Mouse (Mus musculus): ENCODE measurements around the gene Magi2. TPM values are rescaled to one million over a fixed set of nuclear protein-coding genes. Genes with fewer than 3 reads are reported as not detected.

The Magi2 gene
- total RNA-seq, 2 experiments from 2014 or later, result 92.3 to 96.4 TPM

- no peak for DNase-seq (ENCODE audit: low spot score in 2 of 2)
Measured at GRCm38 (mm10) chr5:19745376-19745775, 518.5 kb downstream of the Magi2 start.

GRCm38 (mm10) chr5:19745916-19746315 lies 519.1 kb downstream of the Magi2 start:
- DNase-seq (ENCODE audit: low spot score in 2 of 2), result no peak

DNA sequence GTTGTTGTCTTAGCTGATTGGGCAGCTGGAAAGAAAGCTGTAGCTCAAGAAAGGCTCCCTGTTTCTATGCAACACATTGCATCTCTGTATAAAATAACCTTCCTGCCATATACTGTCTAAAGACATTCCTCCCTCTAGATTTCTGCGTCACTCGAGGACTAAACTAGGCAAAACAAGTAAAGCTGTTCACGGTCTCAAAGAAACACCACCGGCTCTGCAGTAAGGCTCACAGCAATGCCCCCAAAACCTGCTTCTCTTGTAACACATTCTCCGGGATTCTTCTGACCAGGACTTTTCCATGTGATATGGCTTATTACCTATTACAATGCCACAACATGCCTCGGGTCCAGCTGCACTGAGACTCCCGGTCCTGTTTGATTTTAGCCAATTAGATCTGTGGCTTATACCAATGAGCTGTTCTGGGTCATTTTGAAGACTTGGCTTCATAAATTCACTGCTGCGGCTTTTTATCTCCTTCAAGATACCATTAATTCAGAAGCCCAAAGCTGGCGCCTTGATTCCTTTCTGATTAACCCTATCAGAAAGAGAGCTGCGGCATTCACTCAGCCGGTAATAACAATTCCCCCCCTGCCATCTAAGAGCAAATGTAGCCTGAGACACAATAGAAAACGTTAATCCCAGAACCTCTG lies 520.2 kb downstream of the Magi2 start:
- peak; percentile 5 to 28 for DNase-seq (ENCODE audit: low spot score in 2 of 2)

- no peak for DNase-seq (ENCODE audit: low spot score in 2 of 2)
Measured at GRCm38 (mm10) chr5:19747631-19748030, 520.8 kb downstream of the Magi2 start.

DNA sequence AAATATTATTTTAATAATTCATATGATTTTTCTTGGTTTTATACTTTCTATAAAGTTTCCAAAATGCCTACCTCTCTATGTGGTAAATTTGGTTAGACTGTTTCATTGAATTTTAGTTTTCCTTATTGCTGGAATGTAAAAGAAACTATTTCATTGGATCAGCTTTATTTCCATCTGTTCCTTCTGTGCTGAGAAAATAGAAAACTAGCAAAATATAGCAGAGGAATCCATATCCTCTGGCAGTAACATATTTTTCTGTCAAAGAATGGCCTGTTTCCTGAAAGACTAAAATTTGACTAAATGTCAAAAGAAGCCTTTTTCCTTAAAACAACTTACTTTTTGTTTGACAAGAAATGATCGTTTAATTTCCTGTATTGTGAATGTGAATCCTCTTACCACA lies 552.4 kb downstream of the Magi2 start:
- no peak for DNase-seq (ENCODE audit: low spot score in 2 of 2)

DNA sequence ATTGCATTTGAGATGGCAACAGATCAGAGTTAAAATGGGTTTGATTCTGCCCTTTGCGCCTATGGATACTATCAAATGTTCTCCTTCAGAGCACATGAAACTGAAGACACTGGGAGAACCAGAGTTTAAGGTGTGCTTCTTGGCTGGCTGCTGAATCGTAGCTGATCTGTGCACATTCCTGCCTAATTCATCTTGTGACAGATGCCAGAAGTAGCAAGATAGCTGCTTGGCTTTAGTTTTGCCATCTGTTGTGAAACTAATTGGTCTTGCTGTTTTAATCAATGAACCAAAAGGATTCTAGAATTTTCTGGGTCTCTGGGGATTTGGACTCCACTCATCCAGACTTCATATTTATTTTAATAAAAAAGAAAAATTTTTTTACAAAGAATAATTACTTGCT lies 553.2 kb downstream of the Magi2 start:
- DNase-seq (ENCODE audit: low spot score in 2 of 2), result no peak

- DNase-seq (ENCODE audit: low spot score in 2 of 2), result no peak
Measured at GRCm38 (mm10) chr5:19785320-19785719, 558.5 kb downstream of the Magi2 start.

DNA sequence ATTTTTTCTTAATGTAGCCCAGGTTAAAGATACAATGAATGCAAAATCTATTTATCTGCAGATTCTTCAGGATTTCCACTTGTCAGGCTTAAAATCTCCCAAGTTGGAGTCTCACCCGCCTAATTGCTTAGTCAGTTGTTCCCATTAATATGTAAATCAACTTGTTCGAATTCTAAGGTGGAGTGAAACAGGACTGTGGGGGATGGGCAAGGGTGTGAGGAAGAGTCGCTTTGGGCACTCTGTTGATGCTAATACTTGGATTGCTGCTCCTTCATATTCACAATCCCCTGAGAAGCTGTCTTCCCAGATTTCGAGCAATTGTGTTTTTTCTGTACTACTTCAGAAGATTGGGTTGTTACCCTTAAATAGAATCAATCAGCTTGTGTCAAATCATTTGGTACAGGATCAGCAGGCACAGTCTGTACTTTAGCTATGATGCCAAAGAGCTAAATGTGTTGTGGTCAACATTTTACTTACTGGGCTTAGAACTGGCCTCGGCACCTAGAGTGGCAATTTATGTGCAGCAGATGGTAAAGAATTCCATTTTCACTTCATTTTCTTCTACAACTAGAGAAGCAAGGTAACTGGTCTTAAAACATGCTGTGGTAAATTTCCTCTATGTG lies 560.8 kb downstream of the Magi2 start:
- no peak for DNase-seq (ENCODE audit: low spot score in 2 of 2)

DNA sequence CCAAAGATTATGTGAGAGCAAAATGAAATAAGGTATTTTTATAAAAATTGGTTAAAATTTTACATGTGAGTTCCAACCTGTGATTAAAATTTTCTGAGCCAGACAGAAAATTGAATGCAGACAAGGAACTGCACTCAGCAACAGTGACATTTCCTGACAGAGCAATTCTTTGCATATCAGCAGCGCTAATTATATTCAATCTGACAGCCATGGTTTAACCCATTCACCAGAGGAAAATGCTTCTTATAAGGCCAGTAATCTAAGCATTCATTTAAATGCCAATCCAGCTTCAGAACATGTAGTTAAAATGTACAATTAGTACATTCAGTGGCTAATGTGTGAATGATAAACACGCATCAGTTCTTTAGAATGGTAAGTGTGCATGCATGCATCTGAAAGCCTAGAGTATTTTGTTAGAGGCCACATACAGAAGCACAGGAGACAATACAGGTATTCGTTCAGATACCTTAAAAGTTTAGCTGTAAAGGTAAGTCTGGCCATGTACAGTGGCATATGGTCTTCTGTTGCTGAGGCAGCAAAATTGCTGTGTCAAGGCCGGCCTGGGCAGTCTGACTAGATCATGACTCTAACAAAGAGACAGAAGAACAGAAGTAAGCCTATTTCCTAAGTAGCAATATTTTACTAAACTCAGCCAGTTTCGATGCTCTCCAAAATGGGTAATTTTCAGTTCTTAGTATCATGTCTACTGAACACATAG lies 576.4 kb downstream of the Magi2 start:
- no peak for DNase-seq (ENCODE audit: low spot score in 2 of 2)

DNA sequence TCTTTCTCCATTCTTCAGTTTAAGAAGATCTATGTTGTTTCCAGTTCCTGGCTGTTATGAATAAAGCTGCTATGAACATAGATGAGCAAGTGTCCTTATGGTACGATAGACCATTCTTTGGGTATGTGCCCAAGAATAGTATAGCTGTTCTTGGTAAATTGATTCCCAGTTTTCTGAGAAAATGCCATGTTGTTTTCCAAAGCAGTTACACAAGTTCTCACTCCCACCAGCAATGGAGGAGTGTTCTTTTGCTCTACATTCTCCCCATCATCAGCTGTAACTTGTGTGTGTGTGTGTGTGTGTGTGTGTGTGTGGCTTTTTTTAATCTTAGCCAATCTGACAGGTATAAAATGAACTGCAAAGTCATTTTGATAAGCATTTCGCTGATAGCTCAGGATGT lies 595.7 kb downstream of the Magi2 start:
- DNase-seq (ENCODE audit: low spot score in 2 of 2), result no peak

- DNase-seq (ENCODE audit: low spot score in 2 of 2), result no peak
Measured at GRCm38 (mm10) chr5:19825943-19826342, 599.1 kb downstream of the Magi2 start.

DNA sequence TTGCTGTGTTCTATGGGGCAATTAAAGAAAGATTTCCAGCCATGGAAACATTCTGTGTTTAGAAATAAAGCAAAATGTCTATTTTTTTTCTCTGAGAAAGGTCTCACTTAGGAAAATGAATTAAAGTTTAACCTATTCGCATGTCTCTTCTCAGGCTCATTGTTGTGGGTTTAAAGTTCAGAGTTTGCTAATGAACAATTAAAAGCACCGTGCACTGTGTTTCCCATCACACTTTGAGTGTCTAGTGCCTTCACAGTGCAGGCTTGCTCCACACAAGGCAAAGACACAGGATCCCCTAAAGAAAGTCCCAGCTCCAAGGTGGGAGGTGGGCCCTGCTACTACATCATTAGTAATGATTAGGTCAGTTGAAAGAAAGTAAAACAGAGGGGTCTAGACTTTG lies 602.5 kb downstream of the Magi2 start:
- DNase-seq (ENCODE audit: low spot score in 2 of 2), result no peak

DNA sequence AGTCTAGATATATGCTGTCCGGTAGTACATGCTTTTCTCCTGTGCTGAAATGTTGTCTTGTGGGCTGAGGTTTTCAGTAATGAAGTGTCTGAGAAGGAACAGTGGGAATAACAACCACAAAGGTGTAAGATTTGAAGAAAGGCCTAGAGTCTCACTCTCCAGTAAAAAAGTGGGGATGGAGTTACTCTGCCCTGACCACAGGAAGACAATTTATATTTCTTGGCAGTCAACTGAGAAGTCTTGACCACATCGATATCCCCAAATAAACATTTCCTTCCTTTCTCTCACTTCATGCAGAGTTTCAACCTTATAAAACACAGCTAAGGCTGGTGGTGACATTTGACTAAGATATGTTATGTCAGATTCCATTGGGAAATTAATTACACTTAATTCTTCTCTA lies 636.0 kb downstream of the Magi2 start:
- no peak for DNase-seq (ENCODE audit: low spot score in 2 of 2)

DNA sequence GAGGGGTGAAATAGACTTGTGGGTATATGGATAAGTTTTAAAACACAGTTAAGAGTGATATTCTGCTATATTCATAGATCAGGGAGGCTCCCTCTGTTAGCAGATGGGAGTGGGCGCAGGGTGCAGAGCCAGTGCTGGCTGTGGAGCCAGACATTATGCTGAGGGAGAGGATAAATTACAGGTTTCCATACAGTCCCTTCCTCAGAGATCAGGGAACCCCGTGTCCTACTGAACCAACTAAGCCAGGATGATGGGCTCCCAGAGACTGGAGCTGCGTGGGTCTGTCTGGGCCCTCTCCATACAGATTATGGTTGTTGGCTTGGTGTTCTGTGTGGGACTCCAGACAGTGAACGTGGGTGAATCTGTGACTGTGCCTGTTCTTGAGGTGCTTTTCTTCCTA lies 643.6 kb downstream of the Magi2 start:
- DNase-seq (ENCODE audit: low spot score in 2 of 2), result peak; percentile 17 to 38

DNA sequence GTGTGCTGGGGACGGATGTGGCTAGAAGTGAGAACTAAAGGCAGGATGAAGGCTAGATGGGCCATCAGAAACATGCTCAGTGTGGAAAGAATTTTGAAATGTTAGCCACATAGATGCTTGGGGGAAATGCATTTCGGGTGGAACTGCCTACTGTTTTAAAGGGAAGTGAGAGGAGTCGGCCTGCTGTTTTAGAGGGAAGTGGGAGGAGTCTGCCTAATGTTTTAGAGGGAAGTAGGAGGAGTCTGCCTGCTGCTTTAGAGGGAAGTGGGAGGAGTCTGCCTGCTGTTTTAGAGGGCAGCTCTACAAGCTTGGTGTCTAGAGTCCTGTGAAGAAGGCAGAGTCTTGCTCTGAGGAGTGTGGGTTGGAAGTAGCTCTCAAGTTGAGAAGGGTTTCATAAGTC lies 664.9 kb downstream of the Magi2 start:
- no peak for DNase-seq (ENCODE audit: low spot score in 2 of 2)

GRCm38 (mm10) chr5:19895893-19896292 lies 669.1 kb downstream of the Magi2 start:
- no peak for DNase-seq (ENCODE audit: low spot score in 2 of 2)

- DNase-seq (ENCODE audit: low spot score in 2 of 2), result no peak
Measured at GRCm38 (mm10) chr5:19901625-19902024, 674.8 kb downstream of the Magi2 start.

DNA sequence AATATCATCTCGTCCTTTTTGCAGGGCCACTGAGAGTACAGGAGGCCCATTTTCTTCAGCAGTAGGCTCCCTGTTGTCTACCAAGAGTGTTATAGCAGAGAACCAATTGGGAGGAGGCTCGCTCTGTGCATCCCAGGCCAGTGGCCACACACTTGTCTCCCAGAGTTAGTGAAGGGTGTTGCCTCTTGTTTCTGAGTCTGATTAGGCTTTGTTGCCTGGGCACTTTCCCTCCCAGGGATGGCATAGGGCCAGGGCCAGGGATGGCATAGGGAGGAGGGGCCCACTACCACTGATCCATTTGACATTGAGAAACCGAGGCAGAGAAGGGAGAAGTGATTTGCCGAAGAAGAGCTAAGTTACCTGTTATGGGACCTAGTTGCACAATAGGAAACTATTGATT lies 679.8 kb downstream of the Magi2 start:
- no peak for DNase-seq (ENCODE audit: low spot score in 2 of 2)

DNA sequence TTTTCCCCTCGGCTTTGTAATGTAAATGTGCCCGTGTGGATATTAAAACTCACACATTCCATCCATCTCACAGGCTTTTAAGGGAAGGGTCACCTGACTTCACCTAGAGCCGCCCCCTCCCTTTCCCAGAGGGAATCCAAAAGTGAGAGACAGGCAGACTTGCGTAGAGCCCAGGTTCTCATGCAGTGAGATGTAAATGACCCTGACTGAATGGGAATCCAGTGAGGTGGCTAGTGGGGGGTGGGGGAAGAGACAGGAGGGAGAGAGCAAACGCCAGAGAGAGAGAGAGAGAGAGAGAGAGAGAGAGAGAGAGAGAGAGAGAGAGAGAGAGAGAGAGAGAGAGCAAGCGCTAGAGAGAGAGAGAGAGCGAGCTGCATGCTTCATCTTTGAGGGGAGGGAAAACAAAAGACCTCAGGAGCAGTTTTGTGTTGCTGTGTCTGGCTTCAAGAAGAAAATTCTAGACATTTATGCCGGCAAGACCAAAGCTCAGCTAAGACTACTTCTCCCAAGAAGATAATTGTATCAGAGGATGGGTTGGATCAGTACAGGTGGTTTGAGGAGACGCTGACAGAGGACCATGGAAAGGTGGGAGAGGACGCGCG lies 680.6 kb downstream of the Magi2 start:
- peak in 1 of 2 experiments; percentile 28 for DNase-seq (ENCODE audit: low spot score in 2 of 2)

GRCm38 (mm10) chr5:19907983-19908705 lies 681.3 kb downstream of the Magi2 start:
- peak; percentile 29 to 46 for DNase-seq (ENCODE audit: low spot score in 2 of 2)

DNA sequence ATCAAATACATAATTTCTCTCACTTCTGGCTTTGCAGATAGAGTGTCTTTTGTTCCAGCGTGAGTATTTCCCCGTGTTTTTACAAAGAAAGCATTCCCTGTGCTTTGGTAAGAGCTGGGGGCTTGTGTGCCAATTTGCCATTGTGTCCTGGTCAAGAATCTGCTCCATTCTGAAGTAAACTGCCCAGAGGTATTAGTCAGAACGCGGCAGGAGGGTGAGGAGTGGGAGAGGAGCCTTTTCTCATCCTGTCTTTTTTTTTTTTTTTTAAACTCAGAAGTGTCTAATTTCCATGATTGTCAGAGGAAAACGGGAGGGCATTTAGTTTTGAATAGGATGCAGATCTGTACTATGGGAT lies 681.8 kb downstream of the Magi2 start:
- DNase-seq (ENCODE audit: low spot score in 2 of 2), result peak; percentile 24 to 25

GRCm38 (mm10) chr5:19909071-19909470 lies 682.2 kb downstream of the Magi2 start:
- DNase-seq (ENCODE audit: low spot score in 2 of 2), result peak; percentile 52 to 57

Data from layer of hippocampus, postnatal 10 days (tissue).